Mouse (Mus musculus) liver, adult 2 months (tissue): ENCODE measurements at regions not wholly inside any gene's neighbourhood (a gene's known extent, or its start where the extent isn't known, plus 50 kb on each side); places are given as distances from the start of the nearest gene placed in this dataset.

Experiments used
- CTCF ChIP-seq: fragments of 200-500 bp; IDR thresholded peaks from 2 replicates; pipeline ENCODE4 v1.5.1; 2011; ENCODE audit warnings: low read depth, low read length, control low read depth
- POLR2A ChIP-seq: fragments of 200-500 bp; IDR thresholded peaks from 2 replicates; pipeline ENCODE4 v1.6.1; 2011; ENCODE audit warnings: low read length, control low read depth; ENCODE audit not compliant: insufficient read depth; ENCODE audit errors: extremely low read depth

GRCm38 (mm10) chr14:25027076-25027475 is 431.9 kb upstream of the Zmiz1 start:
- TF ChIP-seq CTCF (no peak), POLR2A (no peak)
